Mouse (Mus musculus): ENCODE results near the gene Omp. TPM values are rescaled to one million over a fixed set of nuclear protein-coding genes. Genes with fewer than 3 reads are reported as not detected.
A peak's percentile ranks its signal among the peaks of the same experiment; 100 is the strongest.

Gene Omp
- total and polyA plus RNA-seq, 2 experiments from 2014 or later = 0.05 TPM; not detected in 1

DNA sequence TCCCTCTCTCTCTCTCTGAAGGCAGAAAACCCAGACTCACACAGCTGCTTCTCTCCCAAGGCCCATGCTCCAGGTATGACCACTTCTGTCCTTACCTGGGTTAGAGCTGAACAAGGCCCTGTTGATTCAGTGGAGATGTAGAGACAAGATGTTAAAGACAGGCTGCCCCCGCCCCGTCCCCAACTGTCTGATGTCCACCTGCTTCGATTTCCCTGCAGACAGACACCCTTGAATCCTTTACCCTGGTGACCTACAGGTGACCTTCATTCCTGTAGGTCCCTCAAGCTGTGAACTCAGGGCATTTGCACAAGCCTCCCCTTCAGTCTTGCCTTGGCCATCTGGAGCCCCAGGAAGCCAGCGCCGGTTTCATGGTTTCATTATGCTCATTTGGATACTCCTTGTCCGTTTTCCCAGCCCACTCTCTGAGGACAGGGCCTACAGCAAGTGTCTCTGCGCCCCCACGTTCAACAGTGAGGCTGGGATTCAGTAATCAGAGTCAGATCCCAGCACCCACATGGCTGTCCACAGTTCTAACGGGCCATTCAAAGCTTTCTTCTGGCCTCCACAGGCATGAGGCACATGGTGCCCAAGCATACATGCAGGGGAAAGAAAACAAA, 19.2 kb upstream of the Omp start:
- H3K36me3 ChIP-seq (replicated peaks; ENCODE audit: control insufficient read depth, insufficient read depth, low read length) = no peaks in the 10 kb centered on the region
- no peaks in the 10 kb centered on the region; the same call in 1 of the 2 replicates for H3K27me3 ChIP-seq (ENCODE audit: control insufficient read depth, insufficient read depth, low read length)
- no peak for TF ChIP-seq CTCF (IDR thresholded peaks at IDR 0.05; ENCODE audit: low read depth)
- no peak for TF ChIP-seq EP300 (IDR thresholded peaks at IDR 0.05; ENCODE audit: low read depth)
- ATAC-seq (ENCODE audit: insufficient read depth, low read depth) (no peak), DNase-seq (ENCODE audit: low spot score) (no peak)
- WGBS = 77% methylated on average over 9 of the region's 9 CpGs
- peaks cover 15% of the 10 kb centered on the region; the same call in 1 of the 2 replicates for H3K4me1 ChIP-seq (ENCODE audit: control insufficient read depth, insufficient read depth)
- H3K9me3 ChIP-seq (replicated peaks; ENCODE audit: control insufficient read depth, low read length) = no peaks in the 10 kb centered on the region
- no peak overlapping the region for H3K9ac ChIP-seq (replicated peaks; ENCODE audit: low read depth, low read length)
- H3K27ac ChIP-seq (ENCODE audit: low read depth) = no peak overlapping the region
- H3K4me3 ChIP-seq (ENCODE audit: low read depth, low read length) = no peak overlapping the region
- H3K4me2 ChIP-seq (ENCODE audit: low read depth, low read length) = no peak overlapping the region

DNA sequence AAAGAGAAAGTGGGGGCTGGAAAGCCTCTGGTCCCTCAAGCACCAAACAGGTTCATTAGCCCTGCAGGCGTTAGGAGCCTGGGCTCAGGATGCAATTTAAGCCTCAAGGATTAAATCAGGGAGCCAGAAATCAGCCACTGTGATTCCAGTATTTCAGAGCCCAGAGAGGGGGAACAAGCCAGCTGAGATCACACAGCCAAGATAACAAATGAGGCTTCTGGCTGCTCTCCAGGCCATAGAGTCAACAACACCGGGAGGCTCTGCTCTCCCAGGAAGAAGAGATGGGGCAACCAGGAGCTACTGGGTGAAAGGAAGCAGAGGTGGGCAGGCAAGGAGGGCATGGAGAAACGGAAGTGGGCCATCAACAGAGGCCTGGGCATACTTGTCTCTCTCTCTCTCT, 18.4 kb upstream of the Omp start:
- no peak overlapping the region for H3K27ac ChIP-seq (ENCODE audit: low read depth)
- H3K27me3 ChIP-seq (ENCODE audit: control insufficient read depth, insufficient read depth, low read length) = no peaks in the 10 kb centered on the region; the same call in 1 of the 2 replicates
- TF ChIP-seq EP300 (IDR thresholded peaks at IDR 0.05; ENCODE audit: low read depth) (no peak), CTCF (IDR thresholded peaks at IDR 0.05; ENCODE audit: low read depth) (no peak)
- ATAC-seq (ENCODE audit: insufficient read depth, low read depth) = no peak
- no peaks in the 10 kb centered on the region for H3K9me3 ChIP-seq (replicated peaks; ENCODE audit: control insufficient read depth, low read length)
- H3K4me3 ChIP-seq (ENCODE audit: low read depth, low read length) = no peak overlapping the region
- no peak overlapping the region for H3K4me2 ChIP-seq (ENCODE audit: low read depth, low read length)
- H3K4me1 ChIP-seq (ENCODE audit: control insufficient read depth, insufficient read depth) = peaks cover 15% of the 10 kb centered on the region; the same call in 1 of the 2 replicates
- no peak for DNase-seq (ENCODE audit: low spot score)
- H3K9ac ChIP-seq (replicated peaks; ENCODE audit: low read depth, low read length) = no peak overlapping the region; the same call in 1 of the 2 replicates
- WGBS = 40% methylated on average over 3 of the region's 3 CpGs
- H3K36me3 ChIP-seq (replicated peaks; ENCODE audit: control insufficient read depth, insufficient read depth, low read length) = no peaks in the 10 kb centered on the region

GRCm38 (mm10) chr7:98162239-98162638, 16.9 kb upstream of the Omp start:
- H3K4me2 ChIP-seq (ENCODE audit: low read depth, low read length) = no peak overlapping the region
- no peak for TF ChIP-seq EP300 (IDR thresholded peaks at IDR 0.05; ENCODE audit: low read depth)
- no peak for TF ChIP-seq CTCF (IDR thresholded peaks at IDR 0.05; ENCODE audit: low read depth)
- no peak overlapping the region for H3K4me3 ChIP-seq (ENCODE audit: low read depth, low read length)
- 70% methylated on average over 6 of the region's 6 CpGs for WGBS
- peaks cover 15% of the 10 kb centered on the region; the same call in 1 of the 2 replicates for H3K4me1 ChIP-seq (ENCODE audit: control insufficient read depth, insufficient read depth)
- H3K27me3 ChIP-seq (ENCODE audit: control insufficient read depth, insufficient read depth, low read length) = no peaks in the 10 kb centered on the region; the same call in 1 of the 2 replicates
- DNase-seq (ENCODE audit: low spot score) (no peak), ATAC-seq (ENCODE audit: insufficient read depth, low read depth) (no peak)
- H3K27ac ChIP-seq (ENCODE audit: low read depth) = no peak overlapping the region
- H3K36me3 ChIP-seq (replicated peaks; ENCODE audit: control insufficient read depth, insufficient read depth, low read length) = no peaks in the 10 kb centered on the region
- H3K9me3 ChIP-seq (replicated peaks; ENCODE audit: control insufficient read depth, low read length) = no peaks in the 10 kb centered on the region
- H3K9ac ChIP-seq (replicated peaks; ENCODE audit: low read depth, low read length) = no peak overlapping the region

GRCm38 (mm10) chr7:98160041-98160740, 14.9 kb upstream of the Omp start:
- ATAC-seq (ENCODE audit: insufficient read depth, low read depth) = no peak
- TF ChIP-seq EP300 (IDR thresholded peaks at IDR 0.05; ENCODE audit: low read depth) (no peak), CTCF (IDR thresholded peaks at IDR 0.05; ENCODE audit: low read depth) (no peak)
- H3K27me3 ChIP-seq (ENCODE audit: control insufficient read depth, insufficient read depth, low read length) = no peaks in the 10 kb centered on the region; the same call in 1 of the 2 replicates

DNA sequence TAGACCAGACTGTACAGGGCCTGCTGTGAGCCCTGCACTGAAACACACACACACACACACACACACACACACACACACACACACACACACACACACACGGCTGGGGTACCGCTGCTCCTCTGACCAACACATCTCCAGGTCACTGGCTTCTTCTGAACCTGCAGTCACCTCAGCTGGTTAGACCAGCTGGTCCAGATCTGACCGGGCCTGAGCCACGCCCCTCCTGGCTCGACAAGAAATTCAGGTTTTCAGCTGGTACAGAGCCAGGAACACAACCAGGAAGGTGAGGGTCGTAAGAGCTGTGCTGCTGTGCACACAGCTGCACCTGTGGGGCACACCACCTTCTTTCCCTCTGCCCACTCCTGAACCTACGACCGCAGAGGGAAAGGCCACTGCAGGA, 13.2 kb upstream of the Omp start:
- H3K27me3 ChIP-seq (ENCODE audit: control insufficient read depth, insufficient read depth, low read length) = no peaks in the 10 kb centered on the region; the same call in 1 of the 2 replicates
- H3K4me3 ChIP-seq (ENCODE audit: low read depth, low read length) = no peak overlapping the region
- no peak overlapping the region for H3K4me2 ChIP-seq (ENCODE audit: low read depth, low read length)
- no peak overlapping the region for H3K9ac ChIP-seq (replicated peaks; ENCODE audit: low read depth, low read length)
- H3K36me3 ChIP-seq (replicated peaks; ENCODE audit: control insufficient read depth, insufficient read depth, low read length) = no peaks in the 10 kb centered on the region
- no peaks in the 10 kb centered on the region for H3K9me3 ChIP-seq (replicated peaks; ENCODE audit: control insufficient read depth, low read length)
- H3K27ac ChIP-seq (ENCODE audit: low read depth) = no peak overlapping the region
- ATAC-seq (ENCODE audit: insufficient read depth, low read depth) (no peak), DNase-seq (ENCODE audit: low spot score) (no peak)
- peaks cover 15% of the 10 kb centered on the region; the same call in 1 of the 2 replicates for H3K4me1 ChIP-seq (ENCODE audit: control insufficient read depth, insufficient read depth)
- 60% methylated on average over 8 of the region's 8 CpGs for WGBS
- TF ChIP-seq CTCF (IDR thresholded peaks at IDR 0.05; ENCODE audit: low read depth) (no peak), EP300 (IDR thresholded peaks at IDR 0.05; ENCODE audit: low read depth) (no peak)

More at GRCm38 (mm10) chr7:98160041-98160740, 14.9 kb upstream of the Omp start:
- H3K4me2 ChIP-seq (ENCODE audit: low read depth, low read length) = no peak overlapping the region
- no peaks in the 10 kb centered on the region for H3K9me3 ChIP-seq (replicated peaks; ENCODE audit: control insufficient read depth, low read length)
- H3K27ac ChIP-seq (ENCODE audit: low read depth) = peak overlapping the region; percentile 26; the same call in 1 of the 2 replicates
- DNase-seq (ENCODE audit: low spot score) = no peak
- no peak overlapping the region for H3K4me3 ChIP-seq (ENCODE audit: low read depth, low read length)
- peaks cover 15% of the 10 kb centered on the region; the same call in 1 of the 2 replicates for H3K4me1 ChIP-seq (ENCODE audit: control insufficient read depth, insufficient read depth)
- H3K36me3 ChIP-seq (replicated peaks; ENCODE audit: control insufficient read depth, insufficient read depth, low read length) = no peaks in the 10 kb centered on the region
- 36% methylated on average over 8 of the region's 8 CpGs for WGBS
- no peak overlapping the region; the same call in 1 of the 2 replicates for H3K9ac ChIP-seq (replicated peaks; ENCODE audit: low read depth, low read length)
